Mouse (Mus musculus): ENCODE measurements around the gene Clic3.

DNA sequence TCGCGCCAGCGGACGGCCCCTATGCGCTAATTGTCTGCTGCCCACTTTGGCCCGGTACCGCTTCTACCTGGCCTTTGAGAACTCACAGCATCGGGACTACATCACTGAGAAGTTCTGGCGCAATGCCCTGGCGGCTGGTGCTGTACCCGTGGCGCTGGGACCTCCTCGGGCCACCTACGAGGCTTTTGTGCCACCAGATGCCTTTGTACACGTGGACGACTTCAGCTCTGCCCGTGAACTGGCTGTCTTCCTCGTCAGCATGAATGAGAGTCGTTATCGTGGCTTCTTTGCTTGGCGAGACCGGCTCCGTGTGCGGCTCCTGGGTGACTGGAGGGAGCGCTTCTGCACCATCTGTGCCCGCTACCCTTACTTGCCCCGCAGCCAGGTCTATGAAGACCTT is 31.2 kb upstream of the Clic3 start:
- no peak for TF ChIP-seq EP300 (IDR thresholded peaks at IDR 0.05; ENCODE audit: insufficient read depth, low read depth, low read length)
- no peak for TF ChIP-seq CTCF (IDR thresholded peaks at IDR 0.05; ENCODE audit: low read depth, low read length)
- no peak for TF ChIP-seq POLR2A (IDR thresholded peaks at IDR 0.05; ENCODE audit: insufficient read depth, low read length)
